Mouse (Mus musculus): ENCODE results near the gene Camta1. TPM values are rescaled to one million over a fixed set of nuclear protein-coding genes. Genes with fewer than 3 reads are reported as not detected.

The Camta1 gene
- polyA plus RNA-seq, 2 experiments: 7.3 to 32.8 TPM

DNA sequence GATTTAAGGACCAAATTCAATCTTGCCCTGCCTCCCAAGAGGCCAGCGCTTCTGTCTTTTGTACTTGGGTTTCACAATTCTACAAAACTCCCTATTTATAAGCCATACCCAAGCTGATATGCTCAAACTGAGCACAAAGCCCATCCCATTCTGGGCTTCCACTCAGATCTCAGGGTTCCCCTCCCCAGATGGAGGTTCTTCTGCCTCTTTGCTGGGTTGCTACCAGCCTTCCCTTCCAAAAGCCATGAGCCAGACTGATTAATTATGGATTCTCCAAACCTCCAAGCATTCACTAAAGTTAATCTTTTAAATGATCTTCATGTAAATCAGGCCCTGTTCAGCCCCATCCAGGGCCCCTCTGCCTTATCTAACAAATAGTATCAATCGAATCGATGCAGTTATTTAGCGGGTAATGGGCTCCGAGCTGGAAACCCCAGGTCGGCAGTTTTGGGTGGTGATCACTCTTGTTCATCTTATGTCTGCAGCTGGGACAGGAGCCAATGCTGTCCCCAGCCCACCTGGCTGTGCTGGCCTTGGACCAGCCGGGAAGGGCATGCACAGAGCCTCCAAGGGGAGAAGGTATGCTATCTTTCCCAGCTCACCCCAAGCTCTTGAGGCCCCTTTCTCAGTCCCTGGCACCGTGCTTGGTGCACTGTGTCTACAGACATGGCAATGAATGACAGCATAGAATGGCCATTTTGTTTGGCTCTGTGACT lies 534.5 kb downstream of the Camta1 start:
- no peaks in the 10 kb centered on the region for H3K27me3 ChIP-seq (ENCODE audit: control insufficient read depth, insufficient read depth, low read length)
- 71% methylated on average over 8 of the region's 8 CpGs for WGBS (ENCODE audit: insufficient replicate concordance)
- H3K4me2 ChIP-seq (ENCODE audit: low read depth): no peak overlapping the region
- TF ChIP-seq CTCF (IDR thresholded peaks at IDR 0.05; ENCODE audit: low read depth) (no peak), EP300 (IDR thresholded peaks at IDR 0.05; ENCODE audit: low read depth) (no peak)
- ATAC-seq (ENCODE audit: insufficient read depth): no peak
- no peak overlapping the region for H3K27ac ChIP-seq
- H3K36me3 ChIP-seq (replicated peaks; ENCODE audit: control insufficient read depth, insufficient read depth, low read depth): no peaks in the 10 kb centered on the region
- H3K4me1 ChIP-seq (replicated peaks; ENCODE audit: control insufficient read depth in 2 of 2, insufficient read depth in 2 of 2, low read length in 1 of 2): no peaks in the 10 kb centered on the region
- DNase-seq (ENCODE audit: low read depth in 3 of 3, low spot score in 3 of 3): no peak
- H3K4me3 ChIP-seq (ENCODE audit: insufficient read depth in 1 of 2, low read depth in 2 of 2, low read length in 2 of 2): no peak overlapping the region
- no peak overlapping the region for H3K9ac ChIP-seq (replicated peaks)
- H3K9me3 ChIP-seq (ENCODE audit: control insufficient read depth, low read length): no peaks in the 10 kb centered on the region

DNA sequence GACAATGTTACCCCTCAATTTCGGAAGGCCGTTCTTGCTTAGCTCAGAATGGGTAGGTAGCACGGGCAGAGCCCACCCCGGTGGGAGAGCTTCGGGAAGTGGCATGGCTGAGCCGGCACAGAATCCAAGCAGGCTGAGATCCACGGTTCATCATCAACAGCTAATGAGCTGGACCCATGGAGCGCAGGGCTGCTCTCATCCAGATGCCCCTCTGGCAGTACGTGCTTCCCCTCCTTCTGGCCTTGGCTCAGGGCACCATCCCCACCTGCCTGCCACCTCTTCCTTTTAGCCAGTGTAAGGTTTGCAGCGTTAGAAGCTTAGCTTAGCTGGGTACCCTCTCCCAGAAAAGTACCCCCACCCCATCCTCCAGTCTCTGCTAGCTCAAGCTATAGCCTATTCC lies 545.2 kb downstream of the Camta1 start:
- Histone ChIP-seq H3K27me3 (ENCODE audit: control insufficient read depth, insufficient read depth, low read length) (no peaks in the 10 kb centered on the region), H3K4me1 (replicated peaks; ENCODE audit: control insufficient read depth in 2 of 2, insufficient read depth in 2 of 2, low read length in 1 of 2) (no peaks in the 10 kb centered on the region), H3K4me3 (ENCODE audit: insufficient read depth in 1 of 2, low read depth in 2 of 2, low read length in 2 of 2) (no peak overlapping the region), H3K36me3 (replicated peaks; ENCODE audit: control insufficient read depth, insufficient read depth, low read depth) (no peaks in the 10 kb centered on the region), H3K9me3 (ENCODE audit: control insufficient read depth, low read length) (no peaks in the 10 kb centered on the region), H3K27ac (no peak overlapping the region), H3K9ac (replicated peaks) (no peak overlapping the region), H3K4me2 (ENCODE audit: low read depth) (no peak overlapping the region)
- TF ChIP-seq EP300 (IDR thresholded peaks at IDR 0.05; ENCODE audit: low read depth) (no peak), CTCF (IDR thresholded peaks at IDR 0.05; ENCODE audit: low read depth) (no peak)
- no peak for DNase-seq (ENCODE audit: low read depth in 3 of 3, low spot score in 3 of 3)
- no peak for ATAC-seq (ENCODE audit: insufficient read depth)
- 56% methylated on average over 10 of the region's 10 CpGs for WGBS (ENCODE audit: insufficient replicate concordance)

DNA sequence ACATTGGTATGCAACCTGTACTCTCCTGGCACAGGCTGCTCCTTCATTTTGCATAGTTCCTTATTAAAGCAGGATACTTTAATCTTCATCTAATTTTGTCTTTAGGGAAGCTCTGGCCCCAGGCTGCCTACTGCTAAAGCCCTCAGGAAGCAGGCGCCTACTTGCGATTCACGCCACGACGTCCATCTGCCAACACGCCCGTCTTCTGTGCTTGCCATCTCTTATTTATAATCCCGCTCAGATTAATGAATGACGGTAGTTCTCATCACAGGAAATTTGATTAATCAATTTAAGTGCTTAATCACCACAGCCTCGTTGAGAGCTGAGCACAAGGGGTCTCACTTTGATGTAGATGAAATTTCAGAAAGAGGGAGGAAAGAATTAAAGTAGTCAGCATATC lies 546.0 kb downstream of the Camta1 start:
- no peak for ATAC-seq (ENCODE audit: insufficient read depth)
- WGBS (ENCODE audit: insufficient replicate concordance): 65% methylated on average over 10 of the region's 10 CpGs

DNA sequence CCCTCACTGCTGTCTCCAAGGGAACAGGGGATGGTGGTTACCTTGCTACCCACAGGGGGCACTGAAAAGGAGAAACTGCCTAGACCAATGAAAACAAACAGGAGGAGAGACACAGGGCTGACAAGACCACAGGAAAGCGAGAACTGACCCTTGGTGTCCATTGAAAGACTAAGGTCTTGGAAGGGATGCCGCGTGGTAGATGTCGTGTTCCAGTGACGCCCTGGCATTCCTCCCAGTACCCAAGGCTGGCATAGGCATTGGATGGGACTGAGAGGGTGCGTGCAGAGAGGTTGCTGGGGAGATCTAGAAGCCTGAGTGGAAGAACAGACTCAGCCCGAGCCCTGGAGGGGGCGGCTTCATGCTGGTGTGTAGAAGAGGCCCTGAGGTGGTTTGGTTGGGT lies 550.9 kb downstream of the Camta1 start:
- no peaks in the 10 kb centered on the region for H3K36me3 ChIP-seq (replicated peaks; ENCODE audit: control insufficient read depth, insufficient read depth, low read depth)
- no peaks in the 10 kb centered on the region for H3K4me1 ChIP-seq (replicated peaks; ENCODE audit: control insufficient read depth in 2 of 2, insufficient read depth in 2 of 2, low read length in 1 of 2)
- H3K4me3 ChIP-seq (ENCODE audit: insufficient read depth in 1 of 2, low read depth in 2 of 2, low read length in 2 of 2): no peak overlapping the region
- no peak overlapping the region for H3K27ac ChIP-seq
- no peaks in the 10 kb centered on the region for H3K27me3 ChIP-seq (ENCODE audit: control insufficient read depth, insufficient read depth, low read length)
- H3K9me3 ChIP-seq (ENCODE audit: control insufficient read depth, low read length): no peaks in the 10 kb centered on the region
- TF ChIP-seq CTCF (IDR thresholded peaks at IDR 0.05; ENCODE audit: low read depth) (no peak), EP300 (IDR thresholded peaks at IDR 0.05; ENCODE audit: low read depth) (no peak)
- DNase-seq (ENCODE audit: low read depth in 3 of 3, low spot score in 3 of 3) (no peak), ATAC-seq (ENCODE audit: insufficient read depth) (no peak)
- no peak overlapping the region for H3K9ac ChIP-seq (replicated peaks)
- H3K4me2 ChIP-seq (ENCODE audit: low read depth): no peak overlapping the region
- WGBS (ENCODE audit: insufficient replicate concordance): 57% methylated on average over 8 of the region's 8 CpGs

More for the DNA sequence above, 546.0 kb downstream of the Camta1 start:
- Histone ChIP-seq H3K27me3 (ENCODE audit: control insufficient read depth, insufficient read depth, low read length) (no peaks in the 10 kb centered on the region), H3K27ac (no peak overlapping the region), H3K4me1 (replicated peaks; ENCODE audit: control insufficient read depth in 2 of 2, insufficient read depth in 2 of 2, low read length in 1 of 2) (no peaks in the 10 kb centered on the region), H3K9ac (replicated peaks) (no peak overlapping the region), H3K4me3 (ENCODE audit: insufficient read depth in 1 of 2, low read depth in 2 of 2, low read length in 2 of 2) (no peak overlapping the region), H3K9me3 (ENCODE audit: control insufficient read depth, low read length) (no peaks in the 10 kb centered on the region), H3K36me3 (replicated peaks; ENCODE audit: control insufficient read depth, insufficient read depth, low read depth) (no peaks in the 10 kb centered on the region), H3K4me2 (ENCODE audit: low read depth) (no peak overlapping the region)
- DNase-seq (ENCODE audit: low read depth in 3 of 3, low spot score in 3 of 3): no peak
- TF ChIP-seq CTCF (IDR thresholded peaks at IDR 0.05; ENCODE audit: low read depth) (no peak), EP300 (IDR thresholded peaks at IDR 0.05; ENCODE audit: low read depth) (no peak)

DNA sequence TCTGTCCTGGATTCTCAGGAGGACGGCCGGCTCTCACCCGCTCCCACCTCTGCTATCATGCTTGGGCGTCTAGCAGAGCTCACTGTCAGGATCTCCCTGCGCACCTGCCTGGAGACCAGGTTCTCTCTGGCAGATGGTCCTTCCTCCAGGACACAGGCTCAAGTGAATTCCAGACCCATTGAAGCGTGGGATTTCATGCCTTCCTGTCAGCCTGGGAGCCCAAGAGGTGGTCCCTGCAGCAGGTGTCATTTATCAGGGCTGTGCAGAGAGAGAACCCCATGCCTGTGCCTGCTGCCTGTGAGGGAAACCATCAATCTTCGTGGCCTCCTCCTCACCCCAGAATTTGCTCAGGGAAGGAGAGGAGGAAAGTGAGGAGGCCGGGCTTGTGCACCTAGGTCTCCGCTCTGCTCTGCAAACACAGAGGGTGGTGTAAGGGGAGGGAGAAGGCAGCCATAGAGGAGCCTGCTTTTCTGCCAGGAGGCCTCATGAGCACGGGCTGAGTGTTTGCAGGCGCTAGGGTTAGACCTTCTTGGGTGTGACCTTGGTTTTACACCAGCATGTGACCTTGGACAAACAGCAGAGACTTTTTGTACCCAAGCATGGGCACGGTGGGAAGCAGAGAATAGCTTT lies 551.5 kb downstream of the Camta1 start:
- WGBS (ENCODE audit: insufficient replicate concordance): 46% methylated on average over 12 of the region's 12 CpGs
- H3K27me3 ChIP-seq (ENCODE audit: control insufficient read depth, insufficient read depth, low read length): no peaks in the 10 kb centered on the region
- H3K36me3 ChIP-seq (replicated peaks; ENCODE audit: control insufficient read depth, insufficient read depth, low read depth): no peaks in the 10 kb centered on the region
- H3K4me2 ChIP-seq (ENCODE audit: low read depth): no peak overlapping the region
- no peak overlapping the region for H3K9ac ChIP-seq (replicated peaks)
- no peak overlapping the region for H3K27ac ChIP-seq
- H3K4me3 ChIP-seq (ENCODE audit: insufficient read depth in 1 of 2, low read depth in 2 of 2, low read length in 2 of 2): no peak overlapping the region
- no peak for ATAC-seq (ENCODE audit: insufficient read depth)
- no peak for TF ChIP-seq CTCF (IDR thresholded peaks at IDR 0.05; ENCODE audit: low read depth)
- TF ChIP-seq EP300 (IDR thresholded peaks at IDR 0.05; ENCODE audit: low read depth): no peak
- DNase-seq (ENCODE audit: low read depth in 3 of 3, low spot score in 3 of 3): no peak
- no peaks in the 10 kb centered on the region for H3K9me3 ChIP-seq (ENCODE audit: control insufficient read depth, low read length)
- no peaks in the 10 kb centered on the region for H3K4me1 ChIP-seq (replicated peaks; ENCODE audit: control insufficient read depth in 2 of 2, insufficient read depth in 2 of 2, low read length in 1 of 2)
